Mouse (Mus musculus): ENCODE measurements around the gene Mrpl53.

The Mrpl53 gene

GRCm38 (mm10) chr6:83120930-83121862, 12.4 kb downstream of the Mrpl53 start, which contains the start of gene Wbp1:
Gene Wbp1 (minus strand): TSS chr6:83121559.
- peak; percentile 99 for DNase-seq (ENCODE audit: extremely low spot score, low read depth, low spot score)

GRCm38 (mm10) chr6:83121863-83122710, 13.2 kb downstream of the Mrpl53 start:
- DNase-seq (ENCODE audit: extremely low spot score, low read depth, low spot score): no peak

- no peak for DNase-seq (ENCODE audit: extremely low spot score, low read depth, low spot score)
Observed at GRCm38 (mm10) chr6:83122961-83123360, 14.1 kb downstream of the Mrpl53 start.

GRCm38 (mm10) chr6:83124851-83125312, 16.0 kb downstream of the Mrpl53 start:
- peak; percentile 91 for DNase-seq (ENCODE audit: extremely low spot score, low read depth, low spot score)

GRCm38 (mm10) chr6:83125331-83125730, 16.5 kb downstream of the Mrpl53 start, which contains the start of gene Ino80b:
Gene Ino80b (minus strand): TSS chr6:83125431.
- DNase-seq (ENCODE audit: extremely low spot score, low read depth, low spot score): no peak

- DNase-seq (ENCODE audit: extremely low spot score, low read depth, low spot score): no peak
Observed at GRCm38 (mm10) chr6:83127419-83127818, 18.6 kb downstream of the Mrpl53 start.

- no peak for DNase-seq (ENCODE audit: extremely low spot score, low read depth, low spot score)
Observed at GRCm38 (mm10) chr6:83131469-83132034, 22.7 kb downstream of the Mrpl53 start.

GRCm38 (mm10) chr6:83132176-83132919, 23.5 kb downstream of the Mrpl53 start:
- no peak for DNase-seq (ENCODE audit: extremely low spot score, low read depth, low spot score)

- DNase-seq (ENCODE audit: extremely low spot score, low read depth, low spot score): no peak
Observed at GRCm38 (mm10) chr6:83134226-83134625, 25.4 kb downstream of the Mrpl53 start.

GRCm38 (mm10) chr6:83134951-83135513, 26.2 kb downstream of the Mrpl53 start, which contains the start of gene Rtkn:
Gene Rtkn (plus strand): TSS chr6:83135463.
- no peak for DNase-seq (ENCODE audit: extremely low spot score, low read depth, low spot score)

GRCm38 (mm10) chr6:83135571-83136161, 26.8 kb downstream of the Mrpl53 start:
- no peak for DNase-seq (ENCODE audit: extremely low spot score, low read depth, low spot score)

GRCm38 (mm10) chr6:83136291-83136880, 27.5 kb downstream of the Mrpl53 start:
- no peak for DNase-seq (ENCODE audit: extremely low spot score, low read depth, low spot score)

GRCm38 (mm10) chr6:83136881-83137575, 28.2 kb downstream of the Mrpl53 start:
- DNase-seq (ENCODE audit: extremely low spot score, low read depth, low spot score): peak; percentile 61

GRCm38 (mm10) chr6:83137576-83137950, 28.7 kb downstream of the Mrpl53 start:
- DNase-seq (ENCODE audit: extremely low spot score, low read depth, low spot score): peak; percentile 83

GRCm38 (mm10) chr6:83138056-83138455, 29.2 kb downstream of the Mrpl53 start:
- DNase-seq (ENCODE audit: extremely low spot score, low read depth, low spot score): peak; percentile 26

- DNase-seq (ENCODE audit: extremely low spot score, low read depth, low spot score): no peak
Observed at GRCm38 (mm10) chr6:83140044-83140443, 31.2 kb downstream of the Mrpl53 start.

GRCm38 (mm10) chr6:83141636-83142035, 32.8 kb downstream of the Mrpl53 start:
- no peak for DNase-seq (ENCODE audit: extremely low spot score, low read depth, low spot score)

- DNase-seq (ENCODE audit: extremely low spot score, low read depth, low spot score): no peak
Observed at GRCm38 (mm10) chr6:83142211-83142731, 33.4 kb downstream of the Mrpl53 start.
